Mouse (Mus musculus) liver, adult 2 months (tissue): Measurements from ENCODE around the gene Chd5.

ENCODE experiments used
- CTCF ChIP-seq: fragments of 200-500 bp; IDR thresholded peaks from 2 replicates; pipeline ENCODE4 v1.5.1; 2011; ENCODE audit warnings: low read depth, low read length, control low read depth
- POLR2A ChIP-seq: fragments of 200-500 bp; IDR thresholded peaks from 2 replicates; pipeline ENCODE4 v1.6.1; 2011; ENCODE audit warnings: low read length, control low read depth; ENCODE audit not compliant: insufficient read depth; ENCODE audit errors: extremely low read depth

- TF ChIP-seq CTCF (no peak), POLR2A (no peak)
Observed at GRCm38 (mm10) chr4:152353886-152354637, 15.6 kb downstream of the Chd5 start.
